ENCODE assay signal across 26 mouse cellular contexts in genomic region chr7:3164381-3164780, GRCm38 (mm10). TPM values are rescaled to one million over a fixed set of nuclear protein-coding genes. Genes with fewer than 3 reads are reported as not detected.
"Had no signal": no experiment of that assay in that cellular context is flagged by ENCODE, and none has a peak within 500 bp of the region (broad histone marks: within the 10 kb centered on the region; RNA-seq: fewer than 3 reads in every experiment).

No protein-coding gene starts in this region.

- H3K9ac ChIP-seq: liver, postnatal 0 days; lung, embryonic 15.5 days; midbrain, embryonic 12.5 days; neural tube, embryonic 13.5 days; neural tube, embryonic 15.5 days had no signal

- H3K36me3 ChIP-seq: lung, embryonic 15.5 days; midbrain, embryonic 10.5 days; midbrain, embryonic 12.5 days; neural tube, embryonic 13.5 days; neural tube, embryonic 15.5 days had no signal

- H3K27ac ChIP-seq: lung, embryonic 15.5 days; midbrain, embryonic 10.5 days; midbrain, embryonic 12.5 days; neural tube, embryonic 13.5 days; neural tube, embryonic 15.5 days had no signal

- H3K9me3 ChIP-seq: lung, embryonic 15.5 days; neural tube, embryonic 15.5 days had no signal

- DNase-seq: liver, postnatal 0 days; lung, adult 2 months; lung, postnatal 14 days; lung, postnatal 4 days; midbrain, embryonic 14.5 days; retina, postnatal 1 day; right cerebral cortex, adult 18-20 months; right cerebral cortex, postnatal 25 days; right cerebral cortex, postnatal 4 days; spleen, adult 18-20 months; thymus, adult 18-20 months; thymus, postnatal 14 days; thymus, postnatal 36 days had no signal

- ATAC-seq: liver, postnatal 0 days; lung, postnatal 0 days; midbrain, embryonic 16.5 days had no signal

- H3K4me1 ChIP-seq: lung, embryonic 15.5 days; midbrain, embryonic 10.5 days; midbrain, embryonic 12.5 days; neural tube, embryonic 13.5 days; neural tube, embryonic 15.5 days had no signal

- H3K27me3 ChIP-seq: lung, embryonic 15.5 days; midbrain, embryonic 12.5 days; neural tube, embryonic 13.5 days; neural tube, embryonic 15.5 days had no signal

- H3K4me3 ChIP-seq: lung, embryonic 15.5 days; midbrain, embryonic 10.5 days; midbrain, embryonic 12.5 days; myocyte; neural tube, embryonic 13.5 days; neural tube, embryonic 15.5 days had no signal

- H3K4me2 ChIP-seq: lung, embryonic 15.5 days; midbrain, embryonic 12.5 days; neural tube, embryonic 13.5 days; neural tube, embryonic 15.5 days had no signal

RNA-seq across cellular contexts. Expression of gene AU018091, which starts 4.6 kb away (rescaled TPM):
- total RNA-seq: megakaryocyte, adult 5-6 weeks; megakaryocyte-erythroid progenitor cell, adult 5-6 weeks had no signal
- polyA plus RNA-seq: liver, postnatal 0 days; midbrain, embryonic 14.5 days; midbrain, embryonic 16.5 days; neural tube, embryonic 11.5 days; neural tube, embryonic 13.5 days; neural tube, embryonic 15.5 days; small intestine, adult 2 months; thymus, postnatal 0 days had no signal
